Comparison of ENCODE assay signal across 8 mouse cellular contexts in the genomic region with DNA sequence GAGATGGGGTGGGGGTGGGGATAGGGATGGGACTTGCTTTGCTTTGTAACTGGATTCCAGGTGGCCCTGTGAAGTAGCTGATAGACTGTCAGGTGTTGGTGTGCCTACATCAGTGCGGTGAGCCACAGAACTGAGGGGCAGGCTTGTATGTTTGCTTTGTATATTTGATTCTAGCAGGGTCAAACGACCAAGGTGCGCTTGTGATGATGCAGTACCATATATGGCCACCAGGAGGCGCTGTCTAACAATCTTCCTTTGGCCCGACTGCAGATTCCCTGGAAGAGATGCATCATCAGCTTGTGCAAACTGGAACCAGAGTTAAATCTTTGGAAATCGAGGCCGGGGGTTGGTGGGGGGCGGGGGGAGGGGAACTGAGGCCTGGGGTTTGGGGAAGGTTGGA.
DNase-seq lines count a peak whose midpoint lies in the region; ATAC-seq and TF ChIP-seq lines count a peak whose summit lies in the region.

No protein-coding gene starts in this region.

- no peaks in the 10 kb centered on the region for H3K9me3 ChIP-seq in heart, embryonic 10.5 days
- no peaks in the 10 kb centered on the region for H3K9me3 ChIP-seq in forebrain, embryonic 14.5 days (replicated peaks; ENCODE audit: control insufficient read depth, low read length)
- no peaks in the 10 kb centered on the region for H3K9me3 ChIP-seq in midbrain, embryonic 16.5 days (replicated peaks; ENCODE audit: control insufficient read depth, low read length, poor library complexity, severe bottlenecking)

- ATAC-seq in forebrain, embryonic 14.5 days = 0 out of 2 replicates have a peak, but pooled peaks have one; percentile 32
- ATAC-seq in midbrain, embryonic 16.5 days = peak; percentile 25; the same call in 1 of the 2 replicates

- H3K27ac ChIP-seq in heart, embryonic 10.5 days = no peak overlapping the region
- no peak overlapping the region for H3K27ac ChIP-seq in bone marrow macrophage, adult 2 months (ENCODE audit: insufficient read depth, low read depth, low read length)
- H3K27ac ChIP-seq in forebrain, embryonic 14.5 days (ENCODE audit: low read depth, low read length) = no peak overlapping the region
- no peak overlapping the region for H3K27ac ChIP-seq in midbrain, embryonic 16.5 days (ENCODE audit: low read length)

- no peaks in the 10 kb centered on the region for H3K4me1 ChIP-seq in heart, embryonic 10.5 days
- 0 out of 2 replicates have a peak, but pooled peaks cover 4% of the 10 kb centered on the region for H3K4me1 ChIP-seq in bone marrow macrophage, adult 2 months (ENCODE audit: control insufficient read depth, insufficient read depth, low read length)
- H3K4me1 ChIP-seq in forebrain, embryonic 14.5 days (ENCODE audit: control insufficient read depth, insufficient read depth, low read length) = no peaks in the 10 kb centered on the region
- H3K4me1 ChIP-seq in midbrain, embryonic 16.5 days (ENCODE audit: control insufficient read depth, insufficient read depth, low read length) = no peaks in the 10 kb centered on the region

- H3K36me3 ChIP-seq in heart, embryonic 10.5 days = no peaks in the 10 kb centered on the region
- no peaks in the 10 kb centered on the region for H3K36me3 ChIP-seq in forebrain, embryonic 14.5 days (ENCODE audit: control insufficient read depth, insufficient read depth, low read length)
- H3K36me3 ChIP-seq in midbrain, embryonic 16.5 days (ENCODE audit: control insufficient read depth, insufficient read depth, low read length) = no peaks in the 10 kb centered on the region

- no peak for TF ChIP-seq POLR2A in bone marrow macrophage, adult 2 months (IDR thresholded peaks at IDR 0.05; ENCODE audit: borderline replicate concordance, low read depth, low read length)

- TF ChIP-seq CTCF in bone marrow macrophage, adult 2 months (IDR thresholded peaks at IDR 0.05; ENCODE audit: low read depth, low read length) = peak; percentile 91

- 0 out of 2 replicates have a peak, but pooled peaks cover 13% of the 10 kb centered on the region for H3K27me3 ChIP-seq in heart, embryonic 10.5 days (ENCODE audit: insufficient read depth, poor library complexity, severe bottlenecking)
- H3K27me3 ChIP-seq in forebrain, embryonic 14.5 days (replicated peaks; ENCODE audit: control insufficient read depth, insufficient read depth, low read length) = no peaks in the 10 kb centered on the region
- H3K27me3 ChIP-seq in midbrain, embryonic 16.5 days (ENCODE audit: control insufficient read depth, insufficient read depth, low read depth, low read length) = no peaks in the 10 kb centered on the region

- 2% methylated on average over 8 of the region's 8 CpGs for WGBS in heart, embryonic 10.5 days
- WGBS in forebrain, embryonic 14.5 days = 4% methylated on average over 8 of the region's 8 CpGs
- WGBS in midbrain, embryonic 16.5 days = 6% methylated on average over 8 of the region's 8 CpGs

- peak; percentile 13 for DNase-seq in heart, adult 8-10 months (ENCODE audit: low spot score)
- no peak for DNase-seq in heart, embryonic 10.5 days (ENCODE audit: low spot score)
- peak; percentile 42 for DNase-seq in CD4-positive helper T cell, adult 2 months (ENCODE audit: low read depth, low spot score)
- peak; percentile 77 for DNase-seq in forebrain, embryonic 14.5 days (ENCODE audit: low spot score)
- peak; percentile 78 for DNase-seq in layer of hippocampus, postnatal 14 days (ENCODE audit: low spot score in 2 of 2)
- DNase-seq in thymus, postnatal 10 days (ENCODE audit: low spot score in 2 of 2) = peak; percentile 47 to 66

- H3K4me2 ChIP-seq in forebrain, embryonic 14.5 days (ENCODE audit: low read length) = no peak overlapping the region
- H3K4me2 ChIP-seq in midbrain, embryonic 16.5 days (ENCODE audit: low read length) = no peak overlapping the region

- H3K4me3 ChIP-seq in heart, embryonic 10.5 days = no peak overlapping the region
- H3K4me3 ChIP-seq in bone marrow macrophage, adult 2 months (ENCODE audit: insufficient read depth, low read length) = no peak overlapping the region
- no peak overlapping the region for H3K4me3 ChIP-seq in forebrain, embryonic 14.5 days (ENCODE audit: low read depth, low read length)
- H3K4me3 ChIP-seq in midbrain, embryonic 16.5 days (ENCODE audit: low read depth, low read length) = no peak overlapping the region

- no peak overlapping the region for H3K9ac ChIP-seq in forebrain, embryonic 14.5 days (ENCODE audit: low read length)
- H3K9ac ChIP-seq in midbrain, embryonic 16.5 days (ENCODE audit: low read depth, low read length) = no peak overlapping the region
